Mouse (Mus musculus): Measurements from ENCODE around the gene Scgb2b7.
"Not testable (repeated sequence)": the region's sequence is repeated elsewhere in the genome, so short reads cannot be mapped to it uniquely, and the experiment has no call there.

Scgb2b7 gene

GRCm38 (mm10) chr7:31705657-31706056, at the start of gene Scgb2b7:
Scgb2b7 (minus strand) TSS chr7:31705757.
- not testable (repeated sequence) for DNase-seq

GRCm38 (mm10) chr7:31712365-31712764, 6.8 kb upstream of the Scgb2b7 start, which contains the start of gene Scgb1b7:
Scgb1b7 (plus strand) TSS chr7:31712665.
- DNase-seq: not testable (repeated sequence)

Measured in cerebellum, adult 9-10 months (tissue).